Mouse (Mus musculus) bone marrow, adult 2 months (tissue): Measurements from ENCODE around the gene Polrmt.

Source experiments
- CTCF ChIP-seq: fragments of 200-500 bp; IDR thresholded peaks from 2 replicates; pipeline ENCODE4 v1.5.1; 2011; ENCODE audit warnings: low read length, control low read depth; ENCODE audit not compliant: control insufficient read depth, insufficient read depth
- POLR2A ChIP-seq: fragments of 200-500 bp; IDR thresholded peaks from 2 replicates; pipeline ENCODE4 v1.6.1; 2011; ENCODE audit warnings: low read depth, mild to moderate bottlenecking, control low read depth, low read length, borderline replicate concordance; ENCODE audit not compliant: control insufficient read depth

- TF ChIP-seq CTCF (no peak), POLR2A (no peak)
These were observed 48.5 kb downstream of the Polrmt start for GRCm38 (mm10) chr10:79697916-79698315.
